Mouse (Mus musculus) embryonic facial prominence, embryonic 12.5 days (tissue): ENCODE measurements at regions not wholly inside any gene's neighbourhood (a gene's known extent, or its start where the extent isn't known, plus 50 kb on each side); places are given as distances from the start of the nearest gene placed in this dataset.

Experiments used
- ATAC-seq: fragments of 200-750 bp; cut with Nextera tagmentation; 2 replicates; pipeline ENCODE4 v1.8.0; 2017; ENCODE audit not compliant: insufficient number of reproducible peaks, insufficient read depth, low FRiP score, low TSS enrichment
- H3K27ac ChIP-seq: fragments of 300-500 bp; sonication (generic); 2 replicates; pipeline ENCODE4 v1.5.1; 2016; ENCODE audit warnings: mild to moderate bottlenecking
- H3K27me3 ChIP-seq: fragments of 300-500 bp; sonication (generic); 2 replicates; pipeline ENCODE4 v1.6.1; 2016; ENCODE audit warnings: mild to moderate bottlenecking, moderate library complexity
- H3K36me3 ChIP-seq: fragments of 300-500 bp; sonication (generic); 2 replicates; pipeline ENCODE4 v1.6.1; 2016; ENCODE audit warnings: mild to moderate bottlenecking
- H3K4me1 ChIP-seq: fragments of 300-500 bp; sonication (generic); 2 replicates; pipeline ENCODE4 v1.6.1; 2016
- H3K4me2 ChIP-seq: fragments of 300-500 bp; sonication (generic); replicated peaks from 2 replicates; pipeline ENCODE4 v1.6.1; 2016; ENCODE audit warnings: mild to moderate bottlenecking, moderate library complexity
- H3K4me3 ChIP-seq: fragments of 300-500 bp; sonication (generic); 2 replicates; pipeline ENCODE4 v1.5.1; 2016; ENCODE audit warnings: mild to moderate bottlenecking
- H3K9ac ChIP-seq: fragments of 300-500 bp; sonication (generic); 2 replicates; pipeline ENCODE4 v1.6.1; 2016; ENCODE audit warnings: mild to moderate bottlenecking, moderate library complexity
- H3K9me3 ChIP-seq: fragments of 300-500 bp; sonication (generic); 2 replicates; pipeline ENCODE4 v1.6.1; 2016; ENCODE audit warnings: mild to moderate bottlenecking, moderate library complexity
- WGBS: fragments of 180-500 bp; shearing (Covaris S2); methylation state at CpG from one replicate; pipeline ENCODE4 v1.1.7; 2016; 5-methylcytosine and 5-hydroxymethylcytosine counted together

DNA sequence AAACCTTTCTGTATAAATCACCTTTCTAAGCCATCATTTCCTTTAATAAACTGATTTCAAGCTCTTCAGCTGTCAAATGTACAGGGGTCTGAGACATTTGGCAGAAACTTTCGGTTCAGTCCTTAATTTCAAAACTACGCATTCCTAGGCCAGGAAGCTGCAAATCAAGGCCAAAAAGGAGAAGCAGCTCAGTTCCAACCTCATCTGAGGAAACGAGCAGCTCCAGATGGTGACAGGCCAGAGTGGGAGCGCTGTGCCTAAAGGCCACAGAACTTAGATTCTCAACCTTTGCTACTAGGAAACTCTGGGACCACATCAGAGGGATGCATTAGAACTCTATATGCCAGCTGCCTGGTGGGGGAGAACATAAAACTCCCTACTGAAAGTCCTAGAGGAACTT lies 150.6 kb downstream of the Ahr start:
- no peak overlapping the region for H3K27ac ChIP-seq
- H3K4me3 ChIP-seq: no peak overlapping the region
- no peaks in the 10 kb centered on the region for H3K4me1 ChIP-seq
- no peak for ATAC-seq
- H3K27me3 ChIP-seq: no peaks in the 10 kb centered on the region
- no peak overlapping the region for H3K4me2 ChIP-seq
- H3K9me3 ChIP-seq: no peaks in the 10 kb centered on the region
- H3K9ac ChIP-seq: no peak overlapping the region
- no peaks in the 10 kb centered on the region for H3K36me3 ChIP-seq
- 72% methylated on average over 4 of the region's 4 CpGs for WGBS

DNA sequence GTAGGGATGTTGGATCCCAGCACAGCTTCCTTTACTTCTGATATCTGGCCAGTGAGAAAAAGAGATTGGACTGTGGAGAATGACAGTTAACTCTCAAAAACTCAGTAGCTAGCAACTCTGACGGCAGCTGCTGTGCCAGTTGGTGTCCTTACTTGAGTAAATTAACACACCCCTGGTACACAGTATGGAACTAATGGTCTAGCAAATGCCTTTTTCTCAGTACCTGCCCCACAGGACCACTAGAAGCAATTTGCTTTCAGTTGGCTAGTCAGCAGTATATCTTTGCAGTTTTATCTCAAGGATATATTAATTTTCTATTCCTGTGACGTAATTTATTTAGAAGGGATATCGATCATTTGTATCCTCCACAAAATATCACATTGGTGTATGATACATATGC lies 157.6 kb downstream of the Ahr start:
- Histone ChIP-seq H3K36me3 (no peaks in the 10 kb centered on the region), H3K4me3 (no peak overlapping the region), H3K9me3 (no peaks in the 10 kb centered on the region), H3K4me2 (no peak overlapping the region), H3K9ac (no peak overlapping the region), H3K27me3 (no peaks in the 10 kb centered on the region), H3K4me1 (no peaks in the 10 kb centered on the region), H3K27ac (no peak overlapping the region)
- 83% methylated on average over 3 of the region's 3 CpGs for WGBS
- ATAC-seq: no peak

DNA sequence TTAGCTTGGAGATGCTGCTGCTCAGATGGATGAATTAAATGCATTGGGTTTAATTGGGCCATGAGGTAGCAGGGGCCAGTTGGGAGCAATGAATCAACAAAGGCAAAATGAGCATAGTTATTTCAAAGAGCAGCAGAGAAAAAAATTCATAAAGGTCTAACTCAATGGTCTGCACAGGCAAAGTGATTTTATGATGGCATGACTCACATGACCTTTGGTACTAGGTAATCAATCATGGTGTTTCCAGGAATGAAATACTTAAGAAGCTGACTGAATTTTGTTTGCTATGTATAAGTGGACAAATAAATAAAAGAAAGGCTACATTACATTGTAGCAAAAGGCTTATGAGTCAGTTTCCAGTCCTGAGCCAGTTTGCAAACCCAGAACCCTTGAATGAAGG lies 158.5 kb downstream of the Ahr start:
- no peak for ATAC-seq
- Histone ChIP-seq H3K36me3 (no peaks in the 10 kb centered on the region), H3K9me3 (no peaks in the 10 kb centered on the region), H3K4me2 (no peak overlapping the region), H3K9ac (no peak overlapping the region), H3K27me3 (no peaks in the 10 kb centered on the region), H3K27ac (no peak overlapping the region), H3K4me1 (no peaks in the 10 kb centered on the region), H3K4me3 (no peak overlapping the region)

DNA sequence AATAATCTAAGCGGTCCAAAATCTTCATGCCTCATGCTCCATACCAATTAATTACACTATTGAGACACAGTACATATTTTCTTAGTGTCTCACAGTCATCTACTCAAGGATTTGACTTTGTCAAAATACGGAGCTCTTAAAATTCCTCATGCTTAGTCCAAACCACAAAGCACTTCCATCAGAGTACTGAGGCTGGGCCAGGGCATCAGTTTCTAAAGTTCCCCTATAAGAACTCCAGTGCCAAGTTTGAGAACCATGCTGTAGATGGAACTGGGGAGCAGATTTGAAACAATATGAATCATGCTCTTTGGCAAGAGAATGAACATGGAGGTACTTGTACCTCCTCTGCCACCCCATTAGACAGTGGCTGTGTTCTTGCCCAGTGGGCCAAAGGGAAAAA lies 176.9 kb downstream of the Ahr start:
- no peaks in the 10 kb centered on the region for H3K9me3 ChIP-seq
- no peaks in the 10 kb centered on the region for H3K4me1 ChIP-seq
- H3K36me3 ChIP-seq: no peaks in the 10 kb centered on the region
- no peak overlapping the region for H3K27ac ChIP-seq
- no peaks in the 10 kb centered on the region for H3K27me3 ChIP-seq
- H3K4me3 ChIP-seq: no peak overlapping the region
- H3K4me2 ChIP-seq: no peak overlapping the region
- H3K9ac ChIP-seq: no peak overlapping the region
- 86% methylated on average over 2 of the region's 2 CpGs for WGBS
- no peak for ATAC-seq

DNA sequence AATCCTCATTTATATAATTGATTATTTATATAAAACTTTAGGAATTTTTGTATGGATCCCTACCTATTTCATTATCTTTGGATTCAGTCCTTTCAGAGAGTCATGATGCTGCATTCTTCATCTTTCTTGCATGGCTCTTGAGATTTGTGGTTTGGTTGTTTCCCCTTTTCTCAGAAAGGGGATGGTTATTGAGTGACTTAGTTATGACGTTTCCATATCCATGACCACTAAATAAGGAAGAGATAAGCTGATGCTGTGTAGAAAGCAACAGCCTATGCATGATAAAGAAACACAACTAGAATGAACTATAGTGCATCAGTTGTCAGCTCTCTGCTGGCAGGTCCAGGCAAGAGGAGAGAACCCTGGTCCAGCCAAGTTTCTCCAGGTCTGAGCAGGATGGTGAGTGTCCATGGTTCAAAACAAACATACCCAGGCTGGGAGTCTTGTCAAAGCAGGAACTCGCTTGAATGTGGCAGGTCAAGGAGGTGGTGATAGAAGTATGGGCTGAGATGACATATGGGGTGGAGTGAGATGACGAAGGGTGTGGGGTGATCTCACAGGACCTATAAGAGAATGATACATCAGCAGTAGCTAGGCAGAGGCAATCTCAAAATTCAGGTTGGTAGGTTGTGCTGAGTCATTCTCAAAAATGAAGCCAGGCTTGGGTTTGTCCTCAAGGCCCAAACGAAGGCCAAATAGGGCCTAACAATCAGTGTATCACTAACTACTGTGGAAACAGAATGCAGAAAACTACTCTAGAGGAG lies 196.5 kb downstream of the Ahr start:
- Histone ChIP-seq H3K27ac (no peak overlapping the region), H3K4me2 (no peak overlapping the region), H3K4me3 (no peak overlapping the region), H3K9me3 (no peaks in the 10 kb centered on the region), H3K27me3 (no peaks in the 10 kb centered on the region), H3K9ac (no peak overlapping the region), H3K4me1 (no peaks in the 10 kb centered on the region), H3K36me3 (no peaks in the 10 kb centered on the region)
- WGBS: 84% methylated on average over 4 of the region's 4 CpGs
- no peak for ATAC-seq

GRCm38 (mm10) chr12:35336314-35336713 lies 198.5 kb downstream of the Ahr start:
- Histone ChIP-seq H3K4me2 (no peak overlapping the region), H3K36me3 (no peaks in the 10 kb centered on the region), H3K9ac (no peak overlapping the region), H3K4me1 (no peaks in the 10 kb centered on the region), H3K27me3 (no peaks in the 10 kb centered on the region), H3K27ac (no peak overlapping the region), H3K4me3 (no peak overlapping the region), H3K9me3 (no peaks in the 10 kb centered on the region)
- ATAC-seq: no peak

DNA sequence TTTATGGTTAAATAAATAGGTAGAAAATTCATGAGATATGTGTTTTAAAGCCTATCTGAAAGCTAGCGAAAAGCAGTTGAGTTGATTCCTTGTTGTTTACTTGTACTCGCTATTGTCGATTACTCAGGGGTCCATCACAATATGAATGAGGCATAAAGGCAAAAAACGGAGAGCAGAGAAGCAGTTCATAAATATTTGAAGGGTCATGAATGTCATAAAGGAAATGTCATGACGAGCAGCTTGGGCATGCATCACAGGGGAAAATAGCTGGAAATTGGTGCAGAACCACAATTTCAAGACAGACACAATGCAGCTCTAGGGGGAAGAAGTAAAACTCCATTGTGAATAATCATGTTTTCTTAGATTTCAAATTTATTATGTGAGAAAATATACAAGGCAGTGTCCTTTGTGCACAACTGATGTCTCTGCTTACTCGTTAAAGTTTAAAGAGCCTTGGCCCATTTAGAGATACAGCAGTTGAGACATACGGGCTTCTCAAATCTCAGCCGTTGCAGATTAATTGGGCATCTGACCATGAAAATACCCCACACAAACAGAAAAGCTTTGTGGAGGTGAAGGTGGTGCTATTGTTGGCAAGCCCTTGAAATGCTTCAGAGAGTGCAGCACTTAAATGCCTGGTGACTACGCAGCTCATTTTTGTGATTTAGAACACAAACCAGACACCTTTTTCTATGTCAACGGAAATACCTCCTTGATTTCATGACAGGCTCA lies 200.3 kb downstream of the Ahr start:
- Histone ChIP-seq H3K9ac (no peak overlapping the region), H3K36me3 (no peaks in the 10 kb centered on the region), H3K9me3 (no peaks in the 10 kb centered on the region), H3K4me3 (no peak overlapping the region), H3K4me2 (no peak overlapping the region), H3K27me3 (no peaks in the 10 kb centered on the region), H3K4me1 (no peaks in the 10 kb centered on the region), H3K27ac (no peak overlapping the region)
- 74% methylated on average over 10 of the region's 10 CpGs for WGBS
- no peak for ATAC-seq

GRCm38 (mm10) chr12:35331303-35331702 lies 203.5 kb downstream of the Ahr start:
- Histone ChIP-seq H3K36me3 (no peaks in the 10 kb centered on the region), H3K4me2 (no peak overlapping the region), H3K4me1 (no peaks in the 10 kb centered on the region), H3K4me3 (no peak overlapping the region), H3K27ac (no peak overlapping the region), H3K9me3 (no peaks in the 10 kb centered on the region), H3K27me3 (no peaks in the 10 kb centered on the region), H3K9ac (no peak overlapping the region)
- ATAC-seq: no peak
- WGBS: 94% methylated on average over 3 of the region's 3 CpGs

GRCm38 (mm10) chr12:35329699-35330098 lies 205.1 kb downstream of the Ahr start:
- no peaks in the 10 kb centered on the region for H3K27me3 ChIP-seq
- H3K9me3 ChIP-seq: no peaks in the 10 kb centered on the region
- 74% methylated on average over 6 of the region's 6 CpGs for WGBS
- no peaks in the 10 kb centered on the region for H3K4me1 ChIP-seq
- H3K4me3 ChIP-seq: no peak overlapping the region
- H3K9ac ChIP-seq: no peak overlapping the region
- H3K4me2 ChIP-seq: no peak overlapping the region
- no peak overlapping the region for H3K27ac ChIP-seq
- no peak for ATAC-seq
- no peaks in the 10 kb centered on the region for H3K36me3 ChIP-seq

- Histone ChIP-seq H3K27me3 (no peaks in the 10 kb centered on the region), H3K4me2 (no peak overlapping the region)
- 89% methylated on average over 4 of the region's 4 CpGs for WGBS
These were observed 215.3 kb downstream of the Ahr start for GRCm38 (mm10) chr12:35319571-35319970.

GRCm38 (mm10) chr12:35317046-35317445 lies 217.8 kb downstream of the Ahr start:
- no peak overlapping the region for H3K4me3 ChIP-seq
- ATAC-seq: no peak
- H3K4me1 ChIP-seq: no peaks in the 10 kb centered on the region
- H3K9me3 ChIP-seq: no peaks in the 10 kb centered on the region
- no peak overlapping the region for H3K9ac ChIP-seq
- H3K27ac ChIP-seq: no peak overlapping the region
- H3K36me3 ChIP-seq: no peaks in the 10 kb centered on the region
- no peak overlapping the region for H3K4me2 ChIP-seq
- WGBS: 75% methylated on average over 3 of the region's 3 CpGs
- no peaks in the 10 kb centered on the region for H3K27me3 ChIP-seq

More at GRCm38 (mm10) chr12:35319571-35319970, 215.3 kb downstream of the Ahr start:
- Histone ChIP-seq H3K9ac (no peak overlapping the region), H3K36me3 (no peaks in the 10 kb centered on the region), H3K4me3 (no peak overlapping the region), H3K4me1 (no peaks in the 10 kb centered on the region), H3K9me3 (no peaks in the 10 kb centered on the region), H3K27ac (no peak overlapping the region)
- no peak for ATAC-seq

GRCm38 (mm10) chr12:35314035-35314434 lies 220.8 kb downstream of the Ahr start:
- H3K9ac ChIP-seq: no peak overlapping the region
- no peak overlapping the region for H3K4me3 ChIP-seq
- H3K27ac ChIP-seq: no peak overlapping the region
- no peaks in the 10 kb centered on the region for H3K4me1 ChIP-seq
- 82% methylated on average over 2 of the region's 2 CpGs for WGBS
- no peaks in the 10 kb centered on the region for H3K27me3 ChIP-seq
- H3K9me3 ChIP-seq: no peaks in the 10 kb centered on the region
- H3K4me2 ChIP-seq: no peak overlapping the region
- no peak for ATAC-seq
- no peaks in the 10 kb centered on the region for H3K36me3 ChIP-seq
